Mouse (Mus musculus): ENCODE results near the gene Slc16a13. TPM values are rescaled to one million over a fixed set of nuclear protein-coding genes. Genes with fewer than 3 reads are reported as not detected.

The Slc16a13 gene
- polyA plus RNA-seq, 1 experiment from 2014 or later, result 9.1 TPM

GRCm38 (mm10) chr11:70212423-70212822 is 8.4 kb downstream of the Slc16a13 start, which contains the start of gene Slc16a11:
Gene Slc16a11 (plus strand): TSS chr11:70212752.
- DNase-seq (ENCODE audit: low spot score), result no peak
- H3K9ac ChIP-seq (ENCODE audit: low read depth, low read length), result no peak within 1 kb of the TSS
- peaks cover 12% of the 10 kb centered on the region for H3K4me1 ChIP-seq (replicated peaks; ENCODE audit: control insufficient read depth, insufficient read depth, low read length)
- peaks cover 38% of the 10 kb centered on the region for H3K27me3 ChIP-seq (replicated peaks; ENCODE audit: control insufficient read depth, insufficient read depth, low read length)
- no peaks in the 10 kb centered on the region for H3K9me3 ChIP-seq (ENCODE audit: control insufficient read depth, low read length)
- peak within 1 kb of the TSS; percentile 73; the same call in 1 of the 2 replicates for H3K4me2 ChIP-seq
- no peak within 1 kb of the TSS for H3K4me3 ChIP-seq (ENCODE audit: low read depth, low read length)
- ATAC-seq (replicated peaks; ENCODE audit: low FRiP score), result no peak
- 65% methylated on average over 6 of the region's 6 CpGs for WGBS
- no peaks in the 10 kb centered on the region for H3K36me3 ChIP-seq (ENCODE audit: control insufficient read depth, insufficient read depth, low read length)
- H3K27ac ChIP-seq (ENCODE audit: low read depth, low read length), result no peak within 1 kb of the TSS

GRCm38 (mm10) chr11:70211972-70212371 is 8.9 kb downstream of the Slc16a13 start:
- 81% methylated on average over 6 of the region's 6 CpGs for WGBS
- Histone ChIP-seq H3K4me3 (ENCODE audit: low read depth, low read length) (no peak overlapping the region), H3K9ac (ENCODE audit: low read depth, low read length) (no peak overlapping the region), H3K4me1 (replicated peaks; ENCODE audit: control insufficient read depth, insufficient read depth, low read length) (peaks cover 12% of the 10 kb centered on the region), H3K27me3 (replicated peaks; ENCODE audit: control insufficient read depth, insufficient read depth, low read length) (peaks cover 38% of the 10 kb centered on the region), H3K27ac (ENCODE audit: low read depth, low read length) (no peak overlapping the region), H3K9me3 (ENCODE audit: control insufficient read depth, low read length) (no peaks in the 10 kb centered on the region), H3K36me3 (ENCODE audit: control insufficient read depth, insufficient read depth, low read length) (no peaks in the 10 kb centered on the region), H3K4me2 (no peak overlapping the region)
- ATAC-seq (replicated peaks; ENCODE audit: low FRiP score) (no peak), DNase-seq (ENCODE audit: low spot score) (no peak)

- Histone ChIP-seq H3K27ac (ENCODE audit: low read depth, low read length) (no peak overlapping the region), H3K4me1 (replicated peaks; ENCODE audit: control insufficient read depth, insufficient read depth, low read length) (peaks cover 12% of the 10 kb centered on the region), H3K4me2 (no peak overlapping the region), H3K9ac (ENCODE audit: low read depth, low read length) (no peak overlapping the region), H3K4me3 (ENCODE audit: low read depth, low read length) (no peak overlapping the region), H3K9me3 (ENCODE audit: control insufficient read depth, low read length) (no peaks in the 10 kb centered on the region), H3K36me3 (ENCODE audit: control insufficient read depth, insufficient read depth, low read length) (no peaks in the 10 kb centered on the region), H3K27me3 (replicated peaks; ENCODE audit: control insufficient read depth, insufficient read depth, low read length) (peaks cover 32% of the 10 kb centered on the region)
- 79% methylated on average over 2 of the region's 2 CpGs for WGBS
- no peak for DNase-seq (ENCODE audit: low spot score)
- no peak for ATAC-seq (replicated peaks; ENCODE audit: low FRiP score)
Measured at GRCm38 (mm10) chr11:70210681-70211080, 10.2 kb downstream of the Slc16a13 start.

GRCm38 (mm10) chr11:70208778-70209388 is 12.0 kb downstream of the Slc16a13 start:
- H3K4me2 ChIP-seq, result no peak overlapping the region
- 0 out of 2 replicates have a peak, but pooled peaks cover 3% of the 10 kb centered on the region for H3K4me1 ChIP-seq (replicated peaks; ENCODE audit: control insufficient read depth, insufficient read depth, low read length)
- DNase-seq (ENCODE audit: low spot score) (no peak), ATAC-seq (replicated peaks; ENCODE audit: low FRiP score) (no peak)
- no peak overlapping the region for H3K4me3 ChIP-seq (ENCODE audit: low read depth, low read length)
- 73% methylated on average over 5 of the region's 5 CpGs for WGBS
- H3K36me3 ChIP-seq (ENCODE audit: control insufficient read depth, insufficient read depth, low read length), result no peaks in the 10 kb centered on the region
- H3K9ac ChIP-seq (ENCODE audit: low read depth, low read length), result no peak overlapping the region
- H3K27me3 ChIP-seq (replicated peaks; ENCODE audit: control insufficient read depth, insufficient read depth, low read length), result peaks cover 14% of the 10 kb centered on the region
- H3K9me3 ChIP-seq (ENCODE audit: control insufficient read depth, low read length), result no peaks in the 10 kb centered on the region
- no peak overlapping the region for H3K27ac ChIP-seq (ENCODE audit: low read depth, low read length)

- H3K27ac ChIP-seq (ENCODE audit: low read depth, low read length), result no peak overlapping the region
- 74% methylated on average over 7 of the region's 7 CpGs for WGBS
- H3K27me3 ChIP-seq (replicated peaks; ENCODE audit: control insufficient read depth, insufficient read depth, low read length), result peaks cover 2% of the 10 kb centered on the region; the same call in 1 of the 2 replicates
- DNase-seq (ENCODE audit: low spot score) (no peak), ATAC-seq (replicated peaks; ENCODE audit: low FRiP score) (no peak)
- H3K4me2 ChIP-seq, result no peak overlapping the region
- H3K4me3 ChIP-seq (ENCODE audit: low read depth, low read length), result no peak overlapping the region
- H3K9me3 ChIP-seq (ENCODE audit: control insufficient read depth, low read length), result no peaks in the 10 kb centered on the region
- no peak overlapping the region for H3K9ac ChIP-seq (ENCODE audit: low read depth, low read length)
- H3K4me1 ChIP-seq (replicated peaks; ENCODE audit: control insufficient read depth, insufficient read depth, low read length), result no peaks in the 10 kb centered on the region
- H3K36me3 ChIP-seq (ENCODE audit: control insufficient read depth, insufficient read depth, low read length), result no peaks in the 10 kb centered on the region
Measured at GRCm38 (mm10) chr11:70207283-70207682, 13.6 kb downstream of the Slc16a13 start.

GRCm38 (mm10) chr11:70206801-70207200 is 14.1 kb downstream of the Slc16a13 start:
- no peak overlapping the region for H3K9ac ChIP-seq (ENCODE audit: low read depth, low read length)
- H3K36me3 ChIP-seq (ENCODE audit: control insufficient read depth, insufficient read depth, low read length), result no peaks in the 10 kb centered on the region
- no peak for DNase-seq (ENCODE audit: low spot score)
- no peak overlapping the region for H3K27ac ChIP-seq (ENCODE audit: low read depth, low read length)
- peaks cover 2% of the 10 kb centered on the region; the same call in 1 of the 2 replicates for H3K27me3 ChIP-seq (replicated peaks; ENCODE audit: control insufficient read depth, insufficient read depth, low read length)
- H3K9me3 ChIP-seq (ENCODE audit: control insufficient read depth, low read length), result no peaks in the 10 kb centered on the region
- H3K4me3 ChIP-seq (ENCODE audit: low read depth, low read length), result no peak overlapping the region
- no peaks in the 10 kb centered on the region for H3K4me1 ChIP-seq (replicated peaks; ENCODE audit: control insufficient read depth, insufficient read depth, low read length)
- 75% methylated on average over 2 of the region's 2 CpGs for WGBS
- no peak overlapping the region for H3K4me2 ChIP-seq
- no peak for ATAC-seq (replicated peaks; ENCODE audit: low FRiP score)

GRCm38 (mm10) chr11:70201691-70202090 is 19.2 kb downstream of the Slc16a13 start:
- Histone ChIP-seq H3K27ac (ENCODE audit: low read depth, low read length) (no peak overlapping the region), H3K4me1 (replicated peaks; ENCODE audit: control insufficient read depth, insufficient read depth, low read length) (no peaks in the 10 kb centered on the region), H3K9me3 (ENCODE audit: control insufficient read depth, low read length) (no peaks in the 10 kb centered on the region), H3K27me3 (replicated peaks; ENCODE audit: control insufficient read depth, insufficient read depth, low read length) (peaks cover 2% of the 10 kb centered on the region; the same call in 1 of the 2 replicates), H3K4me2 (no peak overlapping the region), H3K4me3 (ENCODE audit: low read depth, low read length) (no peak overlapping the region), H3K36me3 (ENCODE audit: control insufficient read depth, insufficient read depth, low read length) (no peaks in the 10 kb centered on the region), H3K9ac (ENCODE audit: low read depth, low read length) (no peak overlapping the region)
- WGBS, result 37% methylated on average over 5 of the region's 5 CpGs
- peak; percentile 68 for DNase-seq (ENCODE audit: low spot score)
- no peak for ATAC-seq (replicated peaks; ENCODE audit: low FRiP score)

- H3K4me1 ChIP-seq (replicated peaks; ENCODE audit: control insufficient read depth, insufficient read depth, low read length), result no peaks in the 10 kb centered on the region
- H3K4me2 ChIP-seq, result no peak overlapping the region
- no peak overlapping the region for H3K27ac ChIP-seq (ENCODE audit: low read depth, low read length)
- no peaks in the 10 kb centered on the region for H3K36me3 ChIP-seq (ENCODE audit: control insufficient read depth, insufficient read depth, low read length)
- WGBS, result 80% methylated on average over 5 of the region's 5 CpGs
- no peak overlapping the region for H3K9ac ChIP-seq (ENCODE audit: low read depth, low read length)
- no peak for ATAC-seq (replicated peaks; ENCODE audit: low FRiP score)
- no peak for DNase-seq (ENCODE audit: low spot score)
- H3K9me3 ChIP-seq (ENCODE audit: control insufficient read depth, low read length), result no peaks in the 10 kb centered on the region
- H3K4me3 ChIP-seq (ENCODE audit: low read depth, low read length), result no peak overlapping the region
- H3K27me3 ChIP-seq (replicated peaks; ENCODE audit: control insufficient read depth, insufficient read depth, low read length), result no peaks in the 10 kb centered on the region; the same call in 1 of the 2 replicates
Measured at GRCm38 (mm10) chr11:70200036-70200608, 20.7 kb downstream of the Slc16a13 start.

GRCm38 (mm10) chr11:70199107-70199506 is 21.8 kb downstream of the Slc16a13 start:
- Histone ChIP-seq H3K27ac (ENCODE audit: low read depth, low read length) (no peak overlapping the region), H3K27me3 (replicated peaks; ENCODE audit: control insufficient read depth, insufficient read depth, low read length) (no peaks in the 10 kb centered on the region; the same call in 1 of the 2 replicates), H3K9me3 (ENCODE audit: control insufficient read depth, low read length) (no peaks in the 10 kb centered on the region), H3K4me3 (ENCODE audit: low read depth, low read length) (no peak overlapping the region), H3K36me3 (ENCODE audit: control insufficient read depth, insufficient read depth, low read length) (no peaks in the 10 kb centered on the region), H3K4me1 (replicated peaks; ENCODE audit: control insufficient read depth, insufficient read depth, low read length) (no peaks in the 10 kb centered on the region), H3K9ac (ENCODE audit: low read depth, low read length) (no peak overlapping the region), H3K4me2 (no peak overlapping the region)
- 74% methylated on average over 8 of the region's 8 CpGs for WGBS
- DNase-seq (ENCODE audit: low spot score) (no peak), ATAC-seq (replicated peaks; ENCODE audit: low FRiP score) (no peak)
